Mouse (Mus musculus) testis, adult 2 months (tissue): ENCODE measurements at regions not wholly inside any gene's neighbourhood (a gene's known extent, or its start where the extent isn't known, plus 50 kb on each side); places are given as distances from the start of the nearest gene placed in this dataset.

Experiments
- H3K27ac ChIP-seq: fragments of 200-500 bp; 2 replicates; pipeline ENCODE4 v1.5.1; 2012; ENCODE audit warnings: low read depth, low read length; ENCODE audit not compliant: control insufficient read depth, insufficient read depth
- H3K27me3 ChIP-seq: fragments of 200-500 bp; 2 replicates; pipeline ENCODE4 v1.6.1; 2012; ENCODE audit warnings: mild to moderate bottlenecking, low read length, moderate library complexity; ENCODE audit not compliant: control insufficient read depth, insufficient read depth
- H3K36me3 ChIP-seq: fragments of 200-500 bp; 2 replicates; pipeline ENCODE4 v1.6.1; 2012; ENCODE audit warnings: mild to moderate bottlenecking, low read length; ENCODE audit not compliant: control insufficient read depth, insufficient read depth
- H3K4me1 ChIP-seq: fragments of 200-500 bp; 2 replicates; pipeline ENCODE4 v1.6.1; 2012; ENCODE audit warnings: low read length; ENCODE audit not compliant: control insufficient read depth, insufficient read depth
- H3K4me3 ChIP-seq: fragments of 200-500 bp; 2 replicates; pipeline ENCODE4 v1.5.1; 2012; ENCODE audit warnings: low read depth, mild to moderate bottlenecking, low read length, moderate library complexity, mixed read lengths; ENCODE audit not compliant: control insufficient read depth
- CTCF ChIP-seq: fragments of 200-500 bp; IDR thresholded peaks from 2 replicates; pipeline ENCODE4 v1.5.1; 2012; ENCODE audit warnings: low read depth, mild to moderate bottlenecking, inconsistent platforms, low read length, moderate library complexity; ENCODE audit not compliant: control insufficient read depth, insufficient read depth, insufficient replicate concordance
- POLR2A ChIP-seq: fragments of 200-500 bp; IDR thresholded peaks from 2 replicates; pipeline ENCODE4 v1.6.1; 2012; ENCODE audit warnings: low read depth, mild to moderate bottlenecking, inconsistent platforms, low read length, moderate library complexity; ENCODE audit not compliant: control insufficient read depth

- H3K36me3 ChIP-seq, result no peaks in the 10 kb centered on the region
- H3K27ac ChIP-seq, result no peak overlapping the region
- no peaks in the 10 kb centered on the region for H3K4me1 ChIP-seq
- H3K4me3 ChIP-seq, result no peak overlapping the region
- no peaks in the 10 kb centered on the region for H3K27me3 ChIP-seq
- TF ChIP-seq POLR2A, result no peak
- TF ChIP-seq CTCF, result no peak
Observed at GRCm38 (mm10) chr13:28666832-28667231, 286.7 kb downstream of the Sox4 start.

- H3K36me3 ChIP-seq, result no peaks in the 10 kb centered on the region
- no peaks in the 10 kb centered on the region for H3K4me1 ChIP-seq
- no peaks in the 10 kb centered on the region for H3K27me3 ChIP-seq
- TF ChIP-seq POLR2A, result no peak
- no peak for TF ChIP-seq CTCF
- no peak overlapping the region for H3K27ac ChIP-seq
- no peak overlapping the region for H3K4me3 ChIP-seq
Observed at GRCm38 (mm10) chr13:28665150-28665549, 288.4 kb downstream of the Sox4 start.

DNA sequence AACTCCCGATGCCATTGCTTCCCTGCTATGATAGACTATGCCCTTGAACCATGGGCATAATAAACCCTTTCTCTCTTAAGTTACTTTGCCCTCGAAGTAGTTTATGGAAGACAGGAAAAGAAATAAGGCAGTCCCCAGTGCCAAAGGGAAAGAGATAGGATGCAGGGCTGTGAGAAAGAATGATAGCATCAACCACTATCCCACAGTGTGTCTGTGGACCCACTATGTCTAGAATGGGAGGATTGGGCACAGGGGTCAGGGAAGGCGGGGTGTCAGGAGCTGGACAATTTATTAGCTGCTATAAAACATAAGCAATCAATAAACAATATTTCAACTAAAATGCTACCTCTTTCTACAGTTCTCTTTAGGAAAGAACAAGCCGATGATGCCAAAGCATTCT is 288.8 kb downstream of the Sox4 start:
- H3K27ac ChIP-seq, result no peak overlapping the region
- H3K4me1 ChIP-seq, result no peaks in the 10 kb centered on the region
- no peaks in the 10 kb centered on the region for H3K27me3 ChIP-seq

GRCm38 (mm10) chr13:28663950-28664681 is 289.4 kb downstream of the Sox4 start:
- no peak overlapping the region for H3K4me3 ChIP-seq
- H3K36me3 ChIP-seq, result no peaks in the 10 kb centered on the region
- H3K27ac ChIP-seq, result no peak overlapping the region
- no peaks in the 10 kb centered on the region for H3K27me3 ChIP-seq
- H3K4me1 ChIP-seq, result no peaks in the 10 kb centered on the region
- TF ChIP-seq POLR2A, result no peak
- TF ChIP-seq CTCF, result no peak

More for the DNA sequence above, 288.8 kb downstream of the Sox4 start:
- Histone ChIP-seq H3K4me3 (no peak overlapping the region), H3K36me3 (no peaks in the 10 kb centered on the region)
- TF ChIP-seq POLR2A, result no peak
- TF ChIP-seq CTCF, result no peak

DNA sequence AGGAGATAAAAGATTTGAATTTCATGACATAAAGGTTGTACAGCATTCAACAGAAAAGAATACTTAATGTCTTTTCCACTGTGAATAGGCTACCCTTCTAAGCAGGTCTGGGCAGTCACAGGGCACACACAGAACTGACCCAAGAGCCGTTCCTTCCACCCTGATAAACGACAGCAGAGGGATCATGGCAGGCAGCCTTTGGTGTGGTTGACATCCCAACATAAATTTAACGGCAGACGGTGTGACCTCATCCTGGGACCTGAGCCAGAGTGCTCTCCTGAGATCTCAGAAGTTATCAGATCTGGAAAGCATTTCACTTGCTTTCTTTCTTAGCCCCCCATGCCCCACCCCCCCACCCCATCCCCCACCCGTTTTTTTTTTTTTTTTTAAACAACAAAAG is 290.1 kb downstream of the Sox4 start:
- no peak overlapping the region for H3K27ac ChIP-seq

DNA sequence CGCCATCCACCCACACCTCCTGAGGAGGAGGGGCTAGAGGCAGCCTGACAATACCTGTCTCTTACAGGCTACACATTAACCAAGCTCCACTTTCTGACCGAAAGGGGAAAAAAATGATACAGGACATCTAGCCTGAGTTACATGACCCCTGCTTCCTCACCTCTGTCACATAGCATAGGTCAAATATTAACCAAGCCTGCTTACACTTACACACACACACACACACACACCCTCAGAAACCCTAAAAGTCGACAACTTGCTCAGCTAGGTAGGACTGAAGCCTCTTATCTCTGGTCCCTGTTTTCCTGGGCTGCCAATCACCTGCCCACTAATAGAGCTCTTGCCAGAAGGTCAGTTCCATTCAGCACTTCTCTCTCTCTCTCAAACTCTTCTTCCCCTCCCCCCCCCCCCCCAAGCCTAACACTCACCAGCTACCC is 291.2 kb downstream of the Sox4 start:
- no peaks in the 10 kb centered on the region for H3K36me3 ChIP-seq
- no peak overlapping the region for H3K4me3 ChIP-seq
- H3K27me3 ChIP-seq, result no peaks in the 10 kb centered on the region
- no peaks in the 10 kb centered on the region for H3K4me1 ChIP-seq
- no peak for TF ChIP-seq POLR2A
- TF ChIP-seq CTCF, result no peak
- H3K27ac ChIP-seq, result no peak overlapping the region

More for the DNA sequence above, 290.1 kb downstream of the Sox4 start:
- Histone ChIP-seq H3K27me3 (no peaks in the 10 kb centered on the region), H3K4me1 (no peaks in the 10 kb centered on the region), H3K36me3 (no peaks in the 10 kb centered on the region), H3K4me3 (no peak overlapping the region)
- TF ChIP-seq POLR2A (no peak), CTCF (no peak)

DNA sequence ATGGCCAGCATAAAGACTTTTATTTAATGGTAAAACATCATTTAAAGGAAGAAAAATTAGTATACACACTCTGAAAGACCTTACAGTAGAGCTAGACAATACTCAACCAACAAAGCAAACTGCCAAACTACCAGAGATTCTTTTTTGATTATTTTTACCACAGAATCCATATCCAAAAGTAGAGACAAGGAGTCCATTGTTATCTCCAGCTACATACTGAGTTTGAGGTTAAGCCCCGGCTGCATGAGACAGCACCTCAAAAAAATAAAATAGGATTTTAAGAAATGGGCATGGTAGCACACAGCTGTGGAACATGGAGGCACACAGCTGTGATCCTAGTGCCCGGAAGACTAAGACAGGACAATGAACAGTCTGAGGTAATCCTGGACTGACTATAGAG is 293.4 kb downstream of the Sox4 start:
- Histone ChIP-seq H3K4me1 (no peaks in the 10 kb centered on the region), H3K27me3 (no peaks in the 10 kb centered on the region), H3K4me3 (no peak overlapping the region), H3K27ac (no peak overlapping the region), H3K36me3 (no peaks in the 10 kb centered on the region)
- TF ChIP-seq POLR2A (no peak), CTCF (no peak)

GRCm38 (mm10) chr13:28658652-28659051 is 294.9 kb downstream of the Sox4 start:
- Histone ChIP-seq H3K36me3 (no peaks in the 10 kb centered on the region), H3K27me3 (no peaks in the 10 kb centered on the region), H3K27ac (no peak overlapping the region), H3K4me1 (no peaks in the 10 kb centered on the region), H3K4me3 (no peak overlapping the region)
- TF ChIP-seq CTCF (no peak), POLR2A (no peak)
